Mouse (Mus musculus) lung, postnatal 36 days (tissue): Measurements from ENCODE around the gene Cck.
A peak's percentile ranks its signal among the peaks of the same experiment; 100 is the strongest.

Experiments
- DNase-seq: peaks from one replicate; pipeline ENCODE4 v3.0.0; 2022; ENCODE audit warnings: mixed read lengths

Gene Cck

DNA sequence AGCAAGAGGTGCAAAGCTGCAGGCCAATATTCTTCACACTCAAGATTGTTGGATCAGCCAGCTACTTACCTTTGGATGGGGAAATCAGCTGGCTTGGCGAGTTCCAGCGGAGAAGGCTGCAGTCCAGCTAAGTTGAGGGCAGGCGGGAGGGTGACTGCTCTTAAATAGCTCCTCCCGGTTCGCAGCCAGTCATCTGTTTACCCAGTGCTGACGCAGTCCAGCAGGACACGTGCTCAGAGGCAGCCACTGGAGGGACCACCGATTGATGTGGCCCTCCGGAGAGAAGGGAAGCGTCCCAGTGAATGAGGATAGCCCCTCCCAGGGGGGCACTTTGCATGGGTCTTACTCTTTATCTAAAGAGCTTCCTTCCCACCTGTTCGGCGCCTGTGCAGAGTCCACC is at the start of gene Cck:
Cck (minus strand) TSS at position 166 of the 400 bp plus-strand sequence.
- peak; percentile 57 for DNase-seq

- DNase-seq: no peak
Measured at GRCm38 (mm10) chr9:121541530-121541929, 46.0 kb upstream of the Cck start.

DNA sequence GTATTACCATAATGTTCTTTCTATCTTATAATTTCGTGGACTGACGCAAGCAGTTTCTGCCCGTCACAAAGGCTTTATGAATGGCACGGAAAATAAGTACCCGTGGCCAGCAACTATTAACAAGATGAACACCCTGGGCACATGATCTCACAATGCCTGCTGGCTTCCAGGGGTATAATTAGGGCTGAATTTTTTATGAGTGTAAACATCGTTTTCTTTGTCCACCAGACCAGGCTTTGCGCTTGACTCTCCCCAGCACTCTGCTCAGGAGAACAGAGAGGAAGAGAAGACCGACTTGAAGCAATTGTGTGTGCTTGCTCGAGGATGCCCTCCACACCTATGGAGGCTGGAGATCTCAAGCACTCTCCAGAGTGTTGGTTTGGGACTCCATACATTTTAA is 37.1 kb upstream of the Cck start:
- DNase-seq: no peak

GRCm38 (mm10) chr9:121528605-121529357 is 33.3 kb upstream of the Cck start:
- DNase-seq: no peak

DNA sequence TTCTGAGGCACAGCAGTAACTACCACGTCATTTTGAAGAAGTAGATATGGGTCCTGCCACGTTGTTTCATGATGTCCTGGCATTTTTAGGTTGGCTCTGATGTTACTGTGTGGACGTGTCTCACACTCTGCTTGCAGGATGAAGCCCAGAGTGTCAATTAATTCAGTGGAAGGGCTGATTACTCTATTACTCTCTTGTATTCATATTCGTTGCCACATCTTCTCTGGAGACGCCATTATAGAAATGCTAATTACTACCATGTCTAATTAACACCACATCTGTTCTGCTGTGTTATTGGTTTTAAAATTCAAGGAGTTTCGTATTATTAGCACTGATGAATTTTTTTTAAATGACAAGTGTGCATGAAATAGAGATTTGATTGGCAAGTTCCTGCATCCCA is 30.7 kb upstream of the Cck start:
- DNase-seq: no peak

GRCm38 (mm10) chr9:121520047-121520446 is 24.6 kb upstream of the Cck start:
- no peak for DNase-seq

DNA sequence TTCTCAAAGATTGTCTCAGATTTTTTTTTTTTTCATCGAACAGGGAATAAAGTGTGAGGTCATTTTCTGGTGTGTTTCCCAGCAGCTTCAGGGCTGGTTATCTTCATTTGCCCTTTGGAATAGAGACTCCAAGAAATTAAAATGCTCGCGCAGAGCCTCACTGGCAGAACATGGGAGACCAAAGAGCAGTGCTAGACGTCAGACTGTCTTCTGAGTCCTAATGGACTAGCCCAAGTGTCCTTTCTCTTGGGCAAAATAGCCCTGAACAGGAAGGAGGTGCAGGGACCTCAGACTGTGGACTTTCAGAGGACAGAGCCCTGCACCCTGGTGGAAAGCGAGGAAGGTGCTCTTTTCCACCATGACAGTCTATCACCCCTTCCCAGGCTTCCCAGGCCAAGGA is 19.0 kb upstream of the Cck start:
- DNase-seq: no peak

GRCm38 (mm10) chr9:121511911-121512310 is 16.4 kb upstream of the Cck start:
- DNase-seq: no peak

DNA sequence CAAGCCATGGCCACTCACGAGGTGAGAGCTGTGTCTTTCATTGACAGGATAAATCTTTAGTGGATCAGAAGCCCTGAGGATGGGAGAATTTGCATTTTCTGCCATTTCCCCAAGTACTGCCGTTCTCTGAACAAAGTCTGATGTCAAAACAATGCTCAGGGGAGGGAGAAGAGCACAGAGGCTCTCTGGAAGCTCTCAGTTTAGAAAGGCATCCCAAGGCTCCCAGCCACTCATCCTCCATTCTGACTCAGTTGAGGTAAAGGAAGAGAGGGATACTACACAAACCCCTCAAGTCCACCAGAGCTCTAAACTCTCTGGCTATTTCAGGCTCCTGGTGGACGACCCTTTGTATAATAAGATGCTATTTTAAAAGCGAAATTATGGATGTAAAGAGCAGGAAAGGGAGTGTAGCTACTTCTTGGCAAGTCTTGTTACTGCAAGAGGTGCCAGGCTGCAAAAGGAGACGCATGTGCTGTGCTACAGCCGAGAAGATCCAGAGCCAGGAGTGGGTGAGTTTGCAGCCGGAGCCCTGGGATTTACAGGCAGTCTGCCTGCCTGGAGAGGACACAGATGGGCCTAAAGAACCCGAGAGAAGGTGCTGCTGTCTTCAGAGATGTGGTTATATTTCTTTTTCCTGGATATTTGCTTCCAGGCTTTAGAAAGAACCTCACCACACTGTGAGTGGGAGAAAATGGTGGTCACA is 11.1 kb upstream of the Cck start:
- DNase-seq: no peak

DNA sequence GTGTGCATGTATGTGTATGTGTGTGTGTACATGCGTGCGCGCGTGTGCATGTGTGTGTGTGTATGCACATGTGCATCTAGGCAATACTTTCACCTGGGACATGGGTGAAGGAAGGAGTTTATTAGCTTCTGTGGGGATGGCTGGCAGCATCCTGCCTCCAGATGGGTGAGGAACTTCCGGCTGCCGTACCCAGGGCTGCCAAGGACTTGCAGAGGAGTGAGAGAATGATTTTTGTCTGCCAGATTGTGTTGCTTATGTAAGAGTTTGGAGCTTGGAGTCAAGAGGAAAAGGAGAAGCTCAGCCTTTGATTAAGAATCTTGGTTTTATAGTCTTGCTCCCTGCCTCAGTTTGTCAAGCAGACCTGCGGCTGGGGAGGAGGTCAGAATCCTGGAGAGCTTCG is 9.9 kb upstream of the Cck start:
- DNase-seq: no peak

- DNase-seq: no peak
Measured at GRCm38 (mm10) chr9:121496102-121496501, 608 bp upstream of the Cck start.

DNA sequence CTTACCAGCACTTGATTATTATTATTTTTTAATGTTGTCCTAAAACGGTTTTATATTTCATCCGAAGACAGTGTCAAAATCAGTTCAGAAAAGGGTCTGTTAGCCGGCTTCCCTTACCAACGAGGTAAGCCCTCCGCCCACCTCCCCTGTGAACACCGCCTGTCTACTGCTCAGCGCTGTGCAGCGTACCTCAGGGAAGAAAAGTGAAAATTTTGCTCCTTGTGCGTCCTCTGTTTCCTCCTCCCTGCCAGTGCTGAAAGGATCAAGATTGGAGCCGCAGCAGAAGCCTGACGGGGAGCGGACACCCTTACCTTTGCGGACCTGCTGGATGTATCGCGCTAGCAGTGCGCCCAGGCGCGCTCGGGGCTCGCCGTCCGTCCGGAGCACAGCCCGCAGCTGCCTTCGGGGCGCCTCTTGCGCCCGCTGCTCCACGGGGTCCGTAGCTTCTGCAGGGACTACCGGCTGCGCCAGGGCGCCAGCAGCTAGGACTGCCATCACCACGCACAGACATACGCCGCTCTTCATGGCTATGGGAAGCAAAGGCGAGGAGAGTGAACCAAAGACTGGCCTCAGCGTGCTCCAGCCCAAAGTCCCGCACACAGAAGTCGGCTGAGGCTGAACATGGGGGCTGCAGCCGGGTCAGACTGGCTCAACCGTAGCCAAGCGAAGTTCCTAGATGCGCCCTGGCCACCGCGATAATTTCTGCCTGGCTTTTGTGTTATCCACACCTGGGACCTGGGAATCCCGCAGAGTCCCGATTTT is 1.3 kb downstream of the Cck start:
- no peak for DNase-seq

DNA sequence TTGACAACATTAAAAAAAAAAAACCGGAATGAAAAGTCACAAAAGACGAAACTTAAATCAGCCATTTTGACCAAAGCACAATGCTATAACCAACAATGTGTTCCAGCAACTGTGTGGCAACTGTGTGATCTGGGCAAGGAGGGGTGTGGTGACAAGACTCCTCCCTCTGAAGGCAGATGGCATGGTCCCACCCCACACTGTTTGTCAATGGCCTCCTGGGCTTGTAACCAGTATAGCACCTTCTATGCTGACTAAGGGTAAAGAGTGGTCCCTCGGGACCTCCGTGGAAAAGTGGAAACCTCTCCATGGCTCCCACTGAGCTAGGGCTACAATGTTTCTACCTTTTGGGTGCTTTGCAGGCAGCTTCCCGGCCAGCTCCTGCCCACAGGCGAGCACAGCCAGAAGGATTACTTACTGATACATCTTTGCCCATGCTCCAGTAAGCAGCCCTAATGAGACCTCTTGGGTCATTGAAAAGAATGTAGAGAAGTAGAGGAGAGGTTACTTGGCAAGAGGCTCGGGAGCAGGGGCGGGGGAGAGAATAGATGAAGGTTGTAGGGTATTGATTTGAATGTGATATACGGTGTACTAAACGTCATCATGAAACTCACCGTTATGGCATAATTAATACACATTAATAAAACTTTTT is 3.8 kb downstream of the Cck start:
- no peak for DNase-seq

- DNase-seq: no peak
Measured at GRCm38 (mm10) chr9:121487216-121487615, 8.3 kb downstream of the Cck start.

DNA sequence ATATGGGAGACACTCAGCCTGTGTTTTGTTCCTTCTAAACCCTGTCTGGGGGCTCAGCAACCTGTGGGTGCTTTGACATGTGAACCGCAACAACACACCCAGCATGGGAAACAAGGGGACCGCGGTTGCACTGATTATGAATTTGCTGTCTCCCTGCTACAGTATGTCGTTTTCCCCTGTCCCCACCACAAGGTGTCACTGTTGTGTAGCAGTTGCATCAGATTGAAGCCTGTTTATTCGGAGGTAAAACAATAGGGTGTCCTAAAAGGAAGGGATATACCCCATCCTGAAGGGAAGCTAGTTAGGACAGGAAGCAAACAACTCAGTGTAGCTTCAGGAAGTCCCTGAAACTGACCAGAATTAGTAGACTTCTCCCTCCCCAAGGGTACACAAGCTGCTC is 16.0 kb downstream of the Cck start:
- peak; percentile 79 for DNase-seq

DNA sequence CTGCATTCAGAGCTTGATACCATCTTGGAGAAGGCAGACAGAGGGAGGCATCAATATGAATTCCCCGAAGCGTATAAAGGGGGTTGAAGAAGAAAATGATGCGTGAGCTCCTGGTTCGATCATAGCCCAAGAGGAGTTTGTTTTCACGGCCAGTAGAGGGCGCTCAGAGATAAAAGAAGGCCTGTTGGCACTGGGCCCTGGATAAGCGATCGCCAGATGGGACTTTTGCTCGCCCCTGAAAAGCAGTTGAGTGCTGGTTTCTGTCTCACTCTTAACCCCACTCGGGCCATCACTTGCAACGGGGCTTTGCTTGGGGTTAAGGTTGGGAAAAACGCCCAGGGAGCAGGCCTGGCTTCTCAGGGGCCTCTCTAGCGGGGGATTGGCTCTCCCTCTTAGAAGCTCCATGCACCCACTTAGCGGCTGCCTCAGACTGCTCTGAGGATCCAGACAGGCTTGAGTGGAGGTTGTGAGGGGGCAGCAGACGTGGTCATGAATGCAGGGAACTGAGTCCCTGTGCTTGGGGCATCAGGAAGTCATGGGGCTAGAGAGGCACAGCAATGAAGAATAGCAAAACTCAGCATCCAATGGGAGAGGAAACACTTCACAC is 18.1 kb downstream of the Cck start:
- peak; percentile 81 for DNase-seq

GRCm38 (mm10) chr9:121475488-121476452 is 19.7 kb downstream of the Cck start:
- no peak for DNase-seq

GRCm38 (mm10) chr9:121474771-121475170 is 20.7 kb downstream of the Cck start:
- no peak for DNase-seq

DNA sequence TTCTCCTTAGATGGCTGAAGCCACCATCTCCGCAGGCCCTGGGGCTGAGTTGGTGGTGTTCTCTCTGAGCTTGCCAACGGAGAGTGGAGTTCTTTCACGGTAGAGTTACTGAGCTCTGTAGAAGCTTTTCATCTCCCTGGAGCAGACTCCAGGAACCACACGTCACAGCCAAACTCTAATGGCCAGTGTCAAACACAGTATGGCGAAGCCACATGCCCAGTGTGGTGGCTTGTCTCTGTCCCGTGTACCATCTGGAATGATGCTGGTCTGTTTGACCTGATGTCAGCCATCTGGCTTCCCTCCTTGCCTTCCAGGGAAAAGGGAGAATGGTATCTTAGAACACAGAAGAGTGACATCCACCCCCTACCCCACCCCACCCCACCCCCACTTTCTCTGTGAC is 25.8 kb downstream of the Cck start:
- DNase-seq: no peak

GRCm38 (mm10) chr9:121467460-121467859 is 28.0 kb downstream of the Cck start:
- DNase-seq: no peak

DNA sequence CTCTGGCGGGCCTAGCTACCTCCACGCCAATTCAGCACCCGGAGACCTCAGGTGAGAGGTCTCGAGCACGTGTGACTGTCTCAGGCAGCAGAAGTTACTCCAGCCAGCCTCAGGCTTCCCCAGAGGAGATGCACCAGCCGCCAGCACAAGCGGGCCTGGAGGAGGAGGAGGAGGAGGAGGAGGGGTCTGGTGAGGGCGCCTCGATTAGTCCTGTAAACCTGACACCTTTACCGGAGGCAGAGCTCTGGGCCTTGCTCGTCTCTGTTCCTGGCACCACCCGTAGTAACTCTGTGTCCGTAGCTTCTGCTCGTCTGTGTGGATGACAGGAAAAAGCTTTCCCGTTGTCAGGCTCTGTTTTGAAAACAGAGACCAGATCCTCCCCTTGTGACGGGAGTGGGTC is 35.0 kb downstream of the Cck start:
- DNase-seq: no peak

DNA sequence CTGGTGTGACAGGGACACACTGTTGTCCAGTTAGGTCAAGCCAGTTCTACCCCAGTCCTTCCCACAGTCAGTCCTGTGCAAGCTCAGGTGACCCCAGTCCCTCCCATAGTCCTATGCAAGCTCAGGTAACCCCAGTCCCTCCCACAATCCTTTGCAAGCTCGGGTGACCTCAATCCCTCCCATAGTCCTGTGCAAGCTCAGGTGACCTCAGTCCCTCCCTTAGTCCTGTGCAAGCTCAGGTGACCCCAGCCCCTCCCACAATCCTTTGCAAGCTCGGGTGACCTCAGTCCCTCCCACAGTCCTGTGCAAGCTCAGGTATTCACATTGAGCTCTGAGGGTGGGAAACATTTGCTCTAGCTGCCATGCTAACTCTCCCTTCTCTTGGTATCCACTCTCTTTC is 35.5 kb downstream of the Cck start:
- no peak for DNase-seq
